In genomic region chr8:128282802-128283201, GRCm38 (mm10) we compare ENCODE assay signal across 28 mouse cellular contexts.
DNase-seq lines count a peak whose midpoint lies in the region; ATAC-seq lines count a peak whose summit lies in the region.
"Had no signal": no experiment of that assay in that cellular context is flagged by ENCODE, and none has a peak within 500 bp of the region (broad histone marks: within the 10 kb centered on the region; RNA-seq: fewer than 3 reads in every experiment).

No protein-coding gene starts in this region.

- H3K9ac ChIP-seq in forebrain, embryonic 12.5 days: no peak overlapping the region
- H3K9ac ChIP-seq: embryonic facial prominence, embryonic 13.5 days; embryonic facial prominence, embryonic 15.5 days; forebrain, embryonic 13.5 days; forebrain, embryonic 15.5 days; forebrain, postnatal 0 days had no signal

- H3K4me1 ChIP-seq in forebrain, embryonic 12.5 days: no peaks in the 10 kb centered on the region
- H3K4me1 ChIP-seq: embryonic facial prominence, embryonic 13.5 days; embryonic facial prominence, embryonic 15.5 days; forebrain, embryonic 10.5 days; forebrain, embryonic 13.5 days; forebrain, embryonic 15.5 days had no signal

- H3K4me3 ChIP-seq in forebrain, embryonic 12.5 days (replicated peaks): no peak overlapping the region
- H3K4me3 ChIP-seq: embryonic facial prominence, embryonic 13.5 days; embryonic facial prominence, embryonic 15.5 days; erythroblast, embryonic 14.5 days; forebrain, embryonic 10.5 days; forebrain, embryonic 13.5 days; forebrain, embryonic 15.5 days had no signal

- WGBS in forebrain, embryonic 12.5 days: 73% methylated on average over 3 of the region's 3 CpGs

- H3K4me2 ChIP-seq in forebrain, embryonic 12.5 days: no peak overlapping the region
- H3K4me2 ChIP-seq: embryonic facial prominence, embryonic 13.5 days; embryonic facial prominence, embryonic 15.5 days; forebrain, embryonic 13.5 days; forebrain, embryonic 15.5 days had no signal

- DNase-seq in heart, adult 11 months: peak; percentile 24
- DNase-seq in heart, postnatal 14 days: no peak
- DNase-seq in cerebellum, adult 8-10 months: no peak
- no peak for DNase-seq in frontal cortex, postnatal 36 days (ENCODE audit: low spot score in 2 of 2)
- DNase-seq: adrenal gland, adult 8-10 months; adrenal gland, postnatal 14 days; adrenal gland, postnatal 36 days; cerebellum, adult 11 months; cerebellum, adult 18-20 months; cerebellum, adult 9-10 months; cerebellum, postnatal 10 days; cerebellum, postnatal 25 days; embryo, embryonic 11 days; forebrain, postnatal 0 days had no signal

- no peaks in the 10 kb centered on the region for H3K36me3 ChIP-seq in forebrain, embryonic 12.5 days (replicated peaks)
- H3K36me3 ChIP-seq: embryonic facial prominence, embryonic 13.5 days; embryonic facial prominence, embryonic 15.5 days; forebrain, embryonic 10.5 days; forebrain, embryonic 15.5 days; G1E had no signal

- intact Hi-C loops in heart, postnatal 14 days (cut with DNase I): no loop called here

- no peaks in the 10 kb centered on the region for H3K27me3 ChIP-seq in forebrain, embryonic 12.5 days
- H3K27me3 ChIP-seq: CH12.LX; embryonic facial prominence, embryonic 13.5 days; embryonic facial prominence, embryonic 15.5 days; forebrain, embryonic 13.5 days; forebrain, embryonic 15.5 days; Patski had no signal

- no peaks in the 10 kb centered on the region for H3K9me3 ChIP-seq in forebrain, embryonic 12.5 days
- H3K9me3 ChIP-seq: embryonic facial prominence, embryonic 13.5 days; embryonic facial prominence, embryonic 15.5 days; forebrain, embryonic 10.5 days; forebrain, embryonic 13.5 days; forebrain, embryonic 15.5 days; G1E had no signal

- peak; percentile 70 for ATAC-seq in granulocyte monocyte progenitor cell, adult 5-6 weeks (replicated peaks; ENCODE audit: poor library complexity, severe bottlenecking)
- ATAC-seq in megakaryocyte progenitor cell, adult 5-6 weeks (replicated peaks; ENCODE audit: poor library complexity): peak; percentile 58
- ATAC-seq in forebrain, embryonic 12.5 days (ENCODE audit: low FRiP score): no peak
- ATAC-seq: activated CD4-positive, CD25-positive, alpha-beta regulatory T cell, adult 4 months; CD4-positive, CD25-positive, alpha-beta regulatory T cell, adult 4 months; forebrain, embryonic 13.5 days; forebrain, embryonic 15.5 days; forebrain, postnatal 0 days; Patski had no signal

- H3K27ac ChIP-seq in forebrain, embryonic 12.5 days: no peak overlapping the region
- H3K27ac ChIP-seq: embryonic facial prominence, embryonic 13.5 days; embryonic facial prominence, embryonic 15.5 days; forebrain, embryonic 10.5 days; forebrain, embryonic 13.5 days; forebrain, embryonic 15.5 days had no signal
